Mouse (Mus musculus) spleen, adult 12 weeks (tissue): ENCODE measurements at regions not wholly inside any gene's neighbourhood (a gene's known extent, or its start where the extent isn't known, plus 50 kb on each side); places are given as distances from the start of the nearest gene placed in this dataset.

ENCODE experiments used
- DNase-seq: peaks from one replicate; pipeline ENCODE4 v3.0.0; 2022; ENCODE audit warnings: low spot score

DNA sequence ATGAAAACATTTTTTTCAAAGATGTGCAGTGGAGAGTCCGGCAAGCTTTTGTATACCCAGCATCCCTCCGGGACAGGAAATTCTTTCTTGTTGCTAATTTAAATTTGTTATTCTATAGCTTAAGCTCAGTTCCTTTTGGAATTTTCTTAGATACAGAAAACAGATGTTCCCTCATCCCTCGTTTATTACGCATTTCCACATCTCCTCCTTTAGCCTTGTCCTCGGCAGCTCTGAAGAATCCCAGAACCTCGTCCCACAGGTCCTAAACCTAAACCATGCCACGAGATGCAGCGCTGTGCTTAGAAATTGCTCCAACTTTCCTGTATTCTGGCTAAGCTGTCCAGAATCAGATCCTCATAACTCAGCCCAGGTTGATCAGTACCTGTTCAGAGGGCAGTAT lies 332.0 kb downstream of the Adgrl2 start:
- no peak for DNase-seq

DNA sequence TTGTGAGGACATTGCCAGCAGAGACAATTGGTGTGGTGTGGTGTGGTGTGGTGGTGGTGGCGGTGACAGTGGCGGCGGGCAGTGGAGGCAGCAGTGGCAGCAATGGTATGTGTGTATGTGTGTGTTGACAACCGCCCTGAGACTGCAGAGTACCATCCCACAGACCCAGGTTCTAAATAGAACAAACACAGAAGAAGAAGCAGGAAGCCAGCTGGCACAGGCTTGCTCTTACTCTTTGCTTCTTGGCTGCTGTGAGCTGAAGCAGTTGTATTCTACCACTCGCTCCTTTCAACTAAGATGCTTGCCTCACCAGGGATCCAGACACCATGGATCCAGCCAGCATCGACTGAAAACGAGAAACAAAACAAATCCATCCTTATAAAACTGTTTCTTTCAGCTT lies 334.2 kb downstream of the Adgrl2 start:
- DNase-seq = no peak

DNA sequence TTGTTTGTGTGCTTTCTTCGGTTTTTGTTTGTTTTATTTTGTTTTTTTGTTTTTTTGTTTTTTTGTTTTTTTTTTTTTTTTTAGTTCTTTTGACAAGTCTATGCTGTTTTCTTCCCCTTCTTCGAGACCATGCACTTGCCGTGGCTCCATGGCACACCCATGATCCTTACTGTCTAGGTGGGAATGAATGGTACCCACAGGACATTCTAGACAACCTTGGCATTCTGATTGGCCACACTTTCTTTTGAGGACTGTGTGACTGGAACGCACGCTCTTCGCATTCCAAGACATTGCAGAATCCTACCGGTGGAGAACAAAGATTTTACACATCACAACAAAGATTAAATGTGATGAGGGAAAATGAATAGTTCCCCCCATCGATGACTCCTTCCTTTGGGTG lies 340.1 kb downstream of the Adgrl2 start:
- DNase-seq = no peak

DNA sequence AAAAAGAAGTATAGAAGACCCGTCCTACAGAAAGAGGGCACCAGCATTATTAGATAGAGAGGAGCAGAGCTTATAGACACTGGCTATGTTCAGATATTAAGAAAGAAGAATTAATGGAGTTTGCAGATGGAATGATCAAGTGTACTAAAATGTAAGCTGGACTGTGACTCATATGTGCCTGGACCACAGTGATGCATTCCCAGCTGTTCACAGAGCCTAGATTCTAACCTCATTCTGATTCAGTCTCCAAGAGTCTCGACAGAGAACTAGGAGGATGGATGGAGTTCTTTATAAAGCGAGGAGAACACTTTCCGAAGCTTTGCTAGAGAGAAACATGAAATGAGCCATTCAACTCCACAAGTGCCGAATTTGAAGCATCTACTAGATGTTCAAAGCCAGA lies 345.4 kb downstream of the Adgrl2 start:
- DNase-seq = no peak

DNA sequence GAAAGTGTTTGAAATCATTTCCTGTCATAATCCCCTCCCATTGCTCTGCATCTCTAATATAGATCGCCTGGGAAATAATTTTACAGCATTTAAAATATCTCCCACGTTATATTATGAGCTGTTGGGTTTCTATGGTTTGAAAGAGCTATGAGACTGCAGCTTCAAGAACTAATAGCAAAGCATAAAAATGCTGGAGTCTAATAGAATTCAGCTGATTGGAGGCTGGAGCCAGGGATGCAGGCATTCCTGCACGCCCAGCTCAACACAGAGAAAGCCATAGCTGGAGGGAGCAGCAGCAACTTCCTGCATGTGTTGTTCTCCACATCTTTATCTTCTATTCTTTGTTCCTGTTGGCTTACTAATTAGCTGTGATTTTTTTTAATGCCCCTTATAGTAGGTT lies 348.8 kb downstream of the Adgrl2 start:
- no peak for DNase-seq

DNA sequence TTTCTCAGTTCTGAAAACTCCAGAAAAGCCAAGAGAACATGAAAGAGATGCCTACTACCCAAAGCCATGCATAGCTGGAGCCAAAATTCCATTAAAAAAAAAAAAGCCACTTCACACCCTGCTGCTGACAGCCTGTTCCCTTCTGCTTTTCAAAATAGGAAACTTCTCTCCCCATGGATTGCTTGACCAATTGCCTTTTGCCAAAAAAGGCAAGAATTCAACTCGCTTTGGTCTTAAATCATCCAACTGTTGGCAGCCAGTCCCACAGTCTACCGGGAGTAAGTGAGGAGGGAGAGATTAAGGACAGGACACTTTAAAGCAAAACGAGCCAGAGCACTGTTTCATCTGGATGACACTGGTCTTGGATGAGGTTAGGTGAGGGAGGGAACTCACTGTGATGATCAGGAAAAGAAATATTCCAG lies 349.7 kb downstream of the Adgrl2 start:
- DNase-seq = no peak

DNA sequence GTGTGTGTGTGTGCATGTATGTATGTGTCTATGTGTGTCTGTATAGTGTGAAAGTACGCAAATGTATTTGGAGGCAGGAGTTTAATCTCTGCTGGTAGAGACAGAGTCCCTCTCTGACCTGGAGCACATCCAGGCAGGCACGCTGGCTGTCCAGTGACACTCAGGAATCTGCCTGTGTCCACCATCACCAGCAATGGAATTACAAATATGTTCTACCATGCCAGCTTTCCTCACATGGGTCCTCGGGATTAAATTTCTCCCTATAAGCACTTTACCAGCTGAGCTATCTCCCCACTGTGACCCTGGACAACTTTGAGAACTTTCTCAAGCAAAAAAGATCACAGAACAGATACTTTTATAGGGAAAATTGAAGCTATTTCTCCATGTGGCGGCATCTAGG lies 355.3 kb downstream of the Adgrl2 start:
- no peak for DNase-seq

DNA sequence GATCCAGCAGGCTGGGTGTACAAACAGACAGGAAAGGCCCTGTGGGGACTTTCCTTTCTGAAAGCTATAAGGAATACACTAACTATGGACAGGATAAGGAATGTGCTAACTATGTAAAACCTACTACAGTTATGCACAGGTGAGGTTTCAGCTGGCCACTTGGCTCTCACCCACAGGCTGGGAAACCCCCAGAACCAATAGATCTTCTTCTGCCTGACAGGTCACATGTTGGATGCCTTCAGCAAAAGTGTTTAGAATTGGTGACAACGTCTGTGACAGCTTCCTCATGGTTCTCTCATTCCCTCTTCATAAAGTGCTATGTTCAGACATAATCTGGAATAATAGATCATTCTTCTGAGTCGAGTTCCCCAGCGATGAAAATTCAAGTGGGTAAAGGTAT lies 356.0 kb downstream of the Adgrl2 start:
- DNase-seq = no peak

DNA sequence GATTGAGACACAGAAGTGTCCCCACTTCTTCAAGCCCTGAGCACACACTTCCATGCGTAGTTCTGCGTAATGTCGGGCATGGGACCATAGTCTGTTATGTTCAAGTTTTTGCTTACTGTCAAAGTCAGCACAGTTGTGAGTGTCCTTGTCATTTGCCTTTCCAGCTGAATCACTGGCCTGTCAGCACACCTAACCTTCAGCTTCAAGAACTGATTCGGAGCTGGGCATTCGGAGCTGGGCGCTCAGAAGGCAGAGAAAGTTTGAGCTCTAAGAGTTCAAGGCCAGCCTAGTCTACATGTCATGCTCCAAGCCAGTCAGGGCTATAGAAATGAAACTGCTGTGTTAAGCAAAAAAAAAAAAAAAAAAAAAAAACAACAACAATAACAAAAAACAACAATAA lies 357.1 kb downstream of the Adgrl2 start:
- no peak for DNase-seq

DNA sequence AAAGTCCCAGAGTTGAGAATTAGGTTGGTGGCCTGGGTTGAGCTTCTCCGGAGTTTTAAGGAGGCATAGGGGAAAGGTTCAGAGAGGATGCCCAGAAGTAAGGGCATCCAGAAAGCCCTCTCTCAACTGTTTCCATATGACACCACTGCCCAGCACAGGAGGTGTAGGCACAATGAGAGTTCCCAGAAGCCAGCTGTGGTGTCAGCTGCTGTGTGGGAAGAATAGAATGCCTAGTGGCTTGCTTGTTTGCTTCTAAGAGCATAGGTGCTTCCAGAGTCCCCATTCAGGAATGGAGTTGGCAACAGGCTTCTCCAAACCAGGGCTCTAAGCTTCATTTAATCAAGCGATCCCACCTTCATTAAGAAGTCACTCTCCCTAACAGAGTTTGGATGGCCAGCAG lies 357.9 kb downstream of the Adgrl2 start:
- DNase-seq = no peak

DNA sequence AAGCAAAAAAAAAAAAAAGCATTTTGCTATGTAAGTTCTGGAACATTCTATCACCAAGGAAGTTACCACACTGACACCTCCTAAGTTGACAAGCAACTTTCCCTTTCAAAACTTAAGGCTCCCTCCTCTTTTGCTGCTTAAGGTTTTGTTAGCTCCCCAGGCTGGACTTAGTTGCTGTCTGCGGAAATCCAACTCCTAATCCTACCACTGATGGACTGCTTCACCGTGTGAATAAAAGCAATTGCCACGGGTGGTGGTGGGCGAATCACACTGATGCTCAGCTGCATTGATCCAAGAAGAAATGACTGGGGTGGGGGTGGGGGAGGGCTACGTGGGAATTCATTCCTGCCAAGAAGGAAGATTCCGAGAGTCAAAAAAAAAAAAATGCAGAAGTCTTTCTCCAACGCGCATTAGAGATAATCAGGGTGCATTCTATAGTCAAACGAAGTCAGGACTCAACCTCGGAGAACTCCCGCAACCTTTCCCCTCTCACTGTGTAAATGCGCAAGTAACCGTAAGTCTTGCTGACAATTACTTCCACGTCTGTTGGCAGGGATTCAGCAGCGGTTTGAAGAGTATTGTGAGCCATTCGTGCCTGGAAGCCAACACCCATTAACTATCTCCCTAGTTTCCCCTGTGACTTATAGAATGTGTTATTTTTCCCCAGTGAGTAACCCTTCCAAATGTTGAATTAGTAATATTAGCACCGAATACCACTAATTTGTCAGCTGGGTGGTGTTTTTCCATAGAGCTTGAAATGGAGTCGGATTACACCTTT lies 358.8 kb downstream of the Adgrl2 start:
- no peak for DNase-seq

DNA sequence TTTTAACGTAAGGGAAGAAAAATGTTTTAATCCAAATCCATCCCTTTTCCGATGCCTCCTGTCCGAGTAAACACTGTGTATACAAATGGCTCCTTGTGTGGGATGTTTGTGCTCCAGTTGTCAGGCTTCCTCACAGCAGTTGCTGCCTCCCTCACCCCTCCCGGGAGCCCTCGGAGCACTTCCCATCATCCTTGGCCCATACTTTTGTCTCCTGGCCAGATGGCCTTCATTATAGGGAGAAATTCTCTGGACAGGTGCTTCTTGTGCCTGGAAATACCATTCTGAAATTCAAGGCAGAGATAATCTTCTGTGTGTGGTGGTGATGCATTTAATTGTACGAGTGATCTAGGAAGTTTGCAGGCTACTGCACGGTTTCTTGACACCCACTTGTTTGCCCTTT lies 359.5 kb downstream of the Adgrl2 start:
- no peak for DNase-seq

DNA sequence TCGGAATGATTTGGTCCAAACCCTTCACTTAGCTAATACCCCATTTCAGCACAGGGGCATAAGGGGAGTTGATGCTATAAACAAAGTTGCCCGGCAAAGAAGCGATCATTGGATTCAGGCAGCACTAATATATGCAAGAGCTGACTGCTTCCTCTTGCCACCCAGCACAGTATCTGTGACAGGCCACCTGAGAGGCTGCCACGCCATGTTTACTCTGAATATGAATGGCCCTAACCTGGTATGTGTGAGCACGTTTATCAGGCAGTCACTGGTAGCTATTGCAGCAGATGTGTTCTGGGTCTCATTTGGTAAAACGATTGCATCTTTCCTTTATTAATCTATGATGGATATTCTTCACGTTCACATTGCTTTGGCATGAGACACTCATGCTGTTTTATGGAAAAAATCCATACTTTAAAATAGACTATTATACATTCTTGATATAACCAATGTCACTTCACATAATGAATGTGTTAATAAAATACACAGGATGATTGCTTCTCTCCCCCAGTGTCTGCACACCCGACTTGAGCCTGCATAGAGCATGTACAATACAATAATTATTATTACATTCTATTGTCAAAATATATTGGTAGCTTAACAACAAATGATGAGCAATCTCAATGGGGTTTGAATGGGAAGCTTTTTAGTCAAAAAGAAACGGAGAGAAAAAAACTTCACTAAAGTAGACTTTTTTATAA lies 375.2 kb downstream of the Adgrl2 start:
- no peak for DNase-seq

DNA sequence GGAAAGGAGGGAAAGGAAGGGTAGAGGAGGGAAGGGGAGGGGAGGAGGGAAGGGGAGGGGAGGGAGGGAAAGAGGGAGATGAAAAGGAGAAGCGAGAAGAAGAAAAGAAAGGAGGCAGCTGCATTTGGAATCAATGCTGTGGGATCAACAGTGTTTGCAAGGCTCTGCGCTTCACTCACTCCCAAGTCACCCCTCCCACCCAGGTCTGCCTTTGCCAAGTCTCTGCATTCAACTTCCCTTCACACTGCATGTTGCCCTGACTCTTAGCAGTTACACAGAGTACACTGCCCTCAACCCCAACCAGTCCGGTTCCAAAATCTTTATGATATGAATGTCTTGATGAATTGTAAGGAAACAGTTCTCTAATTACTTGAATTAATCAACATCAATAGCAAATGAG lies 376.9 kb downstream of the Adgrl2 start:
- DNase-seq = no peak

DNA sequence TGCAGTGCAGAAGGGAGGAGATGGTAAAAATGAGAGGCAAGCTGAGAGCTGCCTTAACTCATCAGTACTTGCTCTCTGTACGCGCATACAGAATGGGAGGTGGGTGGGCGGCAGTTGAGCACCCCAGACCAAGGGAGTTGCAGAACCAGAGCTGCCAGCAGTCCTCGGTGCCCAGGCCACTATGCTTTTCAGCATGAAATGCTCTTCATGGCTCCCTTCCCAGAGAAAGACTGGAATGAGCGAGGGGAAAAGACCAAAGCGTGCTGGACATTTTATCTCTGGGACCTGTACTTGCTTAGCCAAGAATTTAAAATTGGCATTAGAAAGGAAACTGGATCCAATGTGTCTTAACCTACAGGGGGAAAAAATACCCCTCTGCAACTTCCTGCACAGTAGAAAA lies 387.1 kb downstream of the Adgrl2 start:
- no peak for DNase-seq

DNA sequence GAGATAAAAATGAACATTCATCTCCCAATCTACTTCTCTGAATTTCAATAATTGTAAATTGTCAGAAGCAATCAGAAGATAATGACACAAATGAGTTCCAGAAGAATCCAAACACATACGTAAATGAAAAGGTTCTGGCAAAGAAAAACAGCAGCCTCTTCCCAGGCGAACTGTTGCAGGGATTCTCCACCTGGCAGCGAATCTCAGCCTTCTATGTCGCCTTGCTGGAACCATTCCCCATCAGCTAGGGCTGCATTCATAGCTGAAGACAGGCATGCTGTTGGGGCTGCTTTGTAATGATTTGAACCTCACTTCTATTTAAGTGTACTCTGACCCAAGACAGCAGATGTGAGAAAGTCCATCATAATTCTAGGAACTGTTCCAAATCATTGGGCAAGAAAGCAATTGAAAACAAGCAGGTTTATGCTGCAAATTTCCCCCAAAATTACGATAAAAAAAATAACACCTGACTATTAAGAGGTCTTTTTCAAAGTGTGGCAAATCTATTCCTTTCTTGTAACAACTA lies 387.6 kb downstream of the Adgrl2 start:
- no peak for DNase-seq

DNA sequence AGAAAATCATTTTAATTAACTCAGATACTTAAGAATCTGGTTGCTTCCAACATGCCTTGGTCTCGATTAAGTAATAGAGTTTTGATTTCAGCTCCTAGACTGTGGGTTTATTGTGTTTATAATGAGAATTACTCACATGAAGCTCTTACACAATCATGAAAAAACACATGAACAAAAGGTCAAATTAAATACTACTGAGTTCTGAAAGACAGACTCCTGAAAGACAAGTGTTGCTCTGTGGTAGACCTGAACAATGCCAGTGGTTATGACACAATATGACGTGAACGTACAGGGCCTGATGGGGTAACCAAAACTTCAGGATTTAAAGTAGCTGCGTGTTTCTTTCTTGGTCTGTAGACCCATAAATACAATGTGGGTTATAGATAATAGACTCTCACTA lies 394.8 kb downstream of the Adgrl2 start:
- DNase-seq = no peak

DNA sequence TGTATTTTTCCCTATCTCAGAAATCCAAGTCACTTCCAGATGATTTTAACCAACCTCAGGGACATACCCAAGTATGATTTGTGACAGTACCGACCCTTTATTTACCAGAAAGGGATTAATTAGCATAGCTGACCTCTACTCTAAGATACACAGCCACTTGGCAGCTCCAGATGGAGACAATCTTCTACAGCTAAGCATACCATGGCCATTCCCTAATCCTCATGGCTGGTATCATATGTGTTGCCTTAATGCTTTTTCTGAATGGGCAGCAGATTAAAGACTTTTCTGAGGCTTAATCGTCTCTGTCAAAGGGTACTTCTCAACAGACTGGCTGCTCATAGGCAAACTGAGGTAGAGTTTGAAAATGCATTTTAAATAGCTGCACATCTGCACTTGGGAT lies 400.8 kb downstream of the Adgrl2 start:
- DNase-seq = no peak

DNA sequence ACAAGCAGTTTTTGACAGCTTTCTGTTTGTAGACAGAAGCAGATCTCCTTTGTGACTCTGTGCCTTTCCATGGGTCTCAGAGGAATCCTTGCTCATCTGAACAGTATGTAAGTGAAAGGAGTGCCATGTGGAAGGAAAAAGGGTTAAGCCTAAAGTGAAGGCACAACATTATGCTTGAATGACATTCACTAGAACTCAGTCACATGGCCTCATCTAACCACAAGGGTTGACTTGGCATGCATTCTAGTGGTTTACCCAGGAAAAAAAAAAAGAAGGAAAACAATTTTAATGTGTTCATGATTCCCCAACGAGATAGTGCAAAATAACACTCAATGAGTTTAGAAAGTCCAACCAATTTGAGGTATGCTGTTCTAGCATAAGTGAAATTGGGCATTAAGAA lies 414.6 kb downstream of the Adgrl2 start:
- DNase-seq = no peak

DNA sequence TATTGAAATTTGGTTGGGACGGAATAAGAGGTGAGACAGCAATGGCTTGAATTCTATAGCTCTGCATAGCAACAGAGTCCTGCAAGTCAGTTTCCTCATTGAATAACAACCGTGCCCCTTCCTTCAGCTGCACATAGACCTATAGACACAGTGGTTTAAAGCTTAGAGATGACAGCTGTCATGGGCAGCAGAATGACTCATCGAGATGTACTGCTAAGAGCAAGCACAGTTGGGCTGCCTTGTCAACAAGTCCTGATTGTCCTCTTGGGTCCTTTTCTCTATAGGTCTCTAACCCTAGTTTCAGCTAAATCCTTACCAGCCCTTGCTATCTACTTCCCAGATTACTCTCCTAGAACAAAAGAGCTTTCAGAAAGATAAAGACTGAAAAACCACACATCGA lies 417.9 kb downstream of the Adgrl2 start:
- no peak for DNase-seq

DNA sequence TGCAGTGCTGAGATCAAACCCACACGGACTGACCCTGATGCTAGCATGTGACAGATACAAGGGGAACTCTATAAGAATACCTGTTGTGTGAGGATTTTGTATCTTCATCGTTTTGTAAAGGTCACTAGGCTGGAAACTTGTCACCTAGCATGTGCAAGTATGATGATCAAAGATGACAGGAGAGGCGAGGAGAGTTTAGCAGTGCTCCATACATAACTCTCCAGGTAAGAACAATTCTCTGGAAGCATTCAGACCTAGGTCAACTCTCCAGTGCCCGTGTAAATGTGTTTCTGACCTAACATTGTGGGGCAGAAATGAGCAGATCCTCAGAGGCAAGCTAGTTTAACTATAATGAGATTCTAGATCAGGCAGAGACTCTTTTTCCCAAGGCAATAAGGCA lies 425.6 kb downstream of the Adgrl2 start:
- no peak for DNase-seq

DNA sequence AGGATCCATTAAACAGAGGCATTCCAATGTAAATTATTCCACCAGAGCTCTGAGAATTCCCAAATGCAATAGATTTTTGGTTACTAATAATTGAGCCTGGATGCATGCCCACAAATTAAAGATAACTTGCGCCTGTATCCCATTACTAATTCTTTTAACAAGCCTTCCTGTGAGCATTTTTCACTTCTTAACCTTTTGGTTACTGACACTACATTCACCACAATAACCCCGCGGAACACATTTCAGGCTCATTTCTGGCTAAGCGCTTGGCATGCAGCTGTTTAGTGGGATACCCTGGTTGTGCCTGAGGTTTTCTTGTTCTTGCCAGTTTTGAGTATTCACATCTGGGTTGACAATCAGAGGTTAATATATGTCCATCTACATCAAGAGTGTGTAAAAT lies 429.1 kb downstream of the Adgrl2 start:
- DNase-seq = no peak

DNA sequence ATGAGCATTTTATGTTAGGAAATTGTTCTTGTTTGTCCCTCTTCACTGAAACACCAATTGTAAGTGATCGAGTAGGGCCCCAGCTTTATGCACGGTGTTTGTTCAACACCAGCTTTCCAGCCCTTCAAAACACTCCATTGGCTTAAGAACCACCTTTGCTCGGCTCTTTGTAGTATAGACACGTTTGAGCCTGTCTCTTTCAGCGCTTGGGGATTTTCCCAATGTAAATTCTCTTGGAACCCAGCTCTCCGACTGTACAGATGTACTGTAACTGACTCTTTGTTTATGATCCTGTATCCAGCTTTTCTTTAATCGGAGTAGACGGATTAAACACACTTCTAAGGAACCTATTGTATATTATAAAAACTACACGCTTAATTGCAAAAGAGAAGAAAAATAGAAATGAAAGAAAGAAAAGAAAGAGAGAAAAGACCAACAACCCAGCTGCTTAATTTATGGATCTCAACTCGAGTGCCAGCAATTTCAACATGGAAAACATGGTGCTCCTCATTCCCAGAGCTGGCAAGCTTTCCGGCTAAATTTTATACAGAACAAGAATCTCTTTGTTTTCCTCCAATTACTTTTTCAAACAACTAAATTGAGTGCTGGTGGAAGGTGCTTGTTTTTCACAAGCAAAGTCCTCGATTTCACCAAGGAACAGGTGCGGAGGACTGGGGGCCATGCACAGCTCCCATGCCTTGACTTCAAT lies 430.4 kb downstream of the Adgrl2 start:
- no peak for DNase-seq
